Mouse (Mus musculus) layer of hippocampus, postnatal 14 days (tissue): ENCODE results near the gene 1700001C19Rik. TPM values are rescaled to one million over a fixed set of nuclear protein-coding genes. Genes with fewer than 3 reads are reported as not detected.

ENCODE experiments used
- DNase-seq, 2 experiments: peaks; one replicate each; pipeline ENCODE4 v3.0.0; 2021 to 2022; ENCODE audit warnings: low spot score in 2 of 2, mixed read lengths in 1 of 2
- total RNA-seq, 2 experiments: library from RNA; stranded (reverse); gene quantifications; 2 replicates each; pipeline ENCODE4 v1.2.3; 2021

Gene 1700001C19Rik
- total RNA-seq, 2 experiments from 2014 or later, result not detected

- DNase-seq, result no peak
These were observed 25.7 kb upstream of the 1700001C19Rik start for GRCm38 (mm10) chr17:47462728-47463388.

- DNase-seq, result no peak
These were observed 25.0 kb upstream of the 1700001C19Rik start for GRCm38 (mm10) chr17:47462209-47462608.

- no peak for DNase-seq
These were observed 24.5 kb upstream of the 1700001C19Rik start for GRCm38 (mm10) chr17:47461688-47462087.

- DNase-seq, result no peak
These were observed 22.3 kb upstream of the 1700001C19Rik start for GRCm38 (mm10) chr17:47459341-47459919.

GRCm38 (mm10) chr17:47458936-47459335, 21.8 kb upstream of the 1700001C19Rik start:
- DNase-seq, result no peak

GRCm38 (mm10) chr17:47458310-47458709, 21.1 kb upstream of the 1700001C19Rik start:
- no peak for DNase-seq

- DNase-seq, result no peak
These were observed 17.5 kb upstream of the 1700001C19Rik start for GRCm38 (mm10) chr17:47454675-47455074.

GRCm38 (mm10) chr17:47452886-47453285, 15.7 kb upstream of the 1700001C19Rik start:
- DNase-seq, result no peak

GRCm38 (mm10) chr17:47450880-47451565, 13.8 kb upstream of the 1700001C19Rik start:
- DNase-seq, result no peak

- DNase-seq, result no peak
These were observed 13.1 kb upstream of the 1700001C19Rik start for GRCm38 (mm10) chr17:47450239-47450638.

GRCm38 (mm10) chr17:47449432-47449831, 12.3 kb upstream of the 1700001C19Rik start:
- no peak for DNase-seq

- no peak for DNase-seq
These were observed 11.6 kb upstream of the 1700001C19Rik start for GRCm38 (mm10) chr17:47448523-47449372.

GRCm38 (mm10) chr17:47446561-47446960, 9.4 kb upstream of the 1700001C19Rik start:
- no peak for DNase-seq

- no peak for DNase-seq
These were observed 8.8 kb upstream of the 1700001C19Rik start for GRCm38 (mm10) chr17:47446025-47446424.

- DNase-seq, result no peak
These were observed 8.3 kb upstream of the 1700001C19Rik start for GRCm38 (mm10) chr17:47445518-47445917.

GRCm38 (mm10) chr17:47444113-47444512, 6.9 kb upstream of the 1700001C19Rik start:
- no peak for DNase-seq

- no peak for DNase-seq
These were observed 5.1 kb upstream of the 1700001C19Rik start for GRCm38 (mm10) chr17:47442271-47442670.

- no peak for DNase-seq
These were observed 4.3 kb upstream of the 1700001C19Rik start for GRCm38 (mm10) chr17:47441296-47442051.

- no peak for DNase-seq
These were observed 3.2 kb upstream of the 1700001C19Rik start for GRCm38 (mm10) chr17:47440359-47440890.

- DNase-seq, result no peak
These were observed 2.3 kb upstream of the 1700001C19Rik start for GRCm38 (mm10) chr17:47439396-47440028.
